Mouse (Mus musculus) cerebellum, postnatal 4 days (tissue): ENCODE measurements around the gene Slc25a27.

ENCODE experiments used
- DNase-seq, 2 experiments: peaks; one replicate each; pipeline ENCODE4 v3.0.0; 2022; ENCODE audit warnings: low spot score in 2 of 2, mixed read lengths in 1 of 2

Gene Slc25a27

DNA sequence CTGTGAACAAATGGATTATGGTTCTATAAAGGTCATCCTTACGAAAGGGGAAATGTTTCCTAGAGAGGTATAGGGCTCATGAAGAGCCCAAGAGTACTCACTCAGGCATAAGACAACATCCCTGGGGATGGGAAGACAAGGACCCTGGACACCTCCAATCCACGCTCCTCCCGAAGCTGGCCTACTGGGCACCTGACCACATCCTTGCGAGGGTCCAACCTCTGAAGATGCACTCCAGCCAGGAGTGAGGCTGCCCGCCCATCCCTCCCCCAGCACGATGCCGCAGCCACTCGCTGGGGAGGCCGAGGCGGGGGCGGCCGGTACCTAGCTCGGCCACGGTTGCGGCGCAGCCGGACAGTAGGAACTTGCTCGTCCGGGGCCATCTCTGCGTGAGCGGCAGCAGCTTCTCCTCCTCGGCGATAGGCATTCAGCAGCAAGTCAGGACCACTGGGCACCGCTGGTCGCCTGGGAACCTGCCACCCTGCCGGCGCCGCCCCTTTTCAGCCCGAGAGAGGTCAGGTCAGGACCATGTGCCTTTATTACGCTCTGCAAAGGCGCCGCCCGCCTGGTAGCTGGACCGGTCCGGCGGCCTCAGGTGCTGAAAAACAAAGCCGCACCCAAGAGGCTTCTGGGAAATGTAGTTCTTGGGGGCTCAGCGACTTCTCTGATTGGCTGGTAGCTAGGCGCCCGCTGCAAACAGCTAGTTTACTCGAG lies at the start of gene Slc25a27:
Gene Slc25a27, minus strand, starts transcription at position 639 of the 714 bp plus-strand sequence.
- peak; percentile 47 to 80 for DNase-seq

DNA sequence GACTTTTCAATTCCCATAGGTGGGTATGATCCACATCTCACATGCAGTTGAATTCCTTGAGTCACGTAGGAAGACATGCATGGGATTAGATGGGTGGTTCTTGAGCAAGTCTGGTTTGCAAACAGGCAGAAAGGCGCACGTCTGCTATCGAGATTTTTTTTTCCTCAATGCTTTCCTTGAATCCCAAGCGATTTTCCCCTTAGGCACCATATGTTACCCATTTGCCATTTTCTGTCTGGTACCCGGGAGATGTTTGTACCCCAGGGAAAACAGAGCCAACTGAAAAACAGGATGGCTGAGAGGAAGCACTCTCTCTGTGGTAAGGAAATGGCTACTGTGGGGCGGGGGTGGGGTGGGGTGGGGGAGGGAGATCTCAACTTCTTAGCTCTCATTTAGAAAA lies 49.6 kb upstream of the Slc25a27 start:
- DNase-seq, result no peak

- DNase-seq, result no peak
These were observed 47.2 kb upstream of the Slc25a27 start for GRCm38 (mm10) chr17:43714191-43714590.

DNA sequence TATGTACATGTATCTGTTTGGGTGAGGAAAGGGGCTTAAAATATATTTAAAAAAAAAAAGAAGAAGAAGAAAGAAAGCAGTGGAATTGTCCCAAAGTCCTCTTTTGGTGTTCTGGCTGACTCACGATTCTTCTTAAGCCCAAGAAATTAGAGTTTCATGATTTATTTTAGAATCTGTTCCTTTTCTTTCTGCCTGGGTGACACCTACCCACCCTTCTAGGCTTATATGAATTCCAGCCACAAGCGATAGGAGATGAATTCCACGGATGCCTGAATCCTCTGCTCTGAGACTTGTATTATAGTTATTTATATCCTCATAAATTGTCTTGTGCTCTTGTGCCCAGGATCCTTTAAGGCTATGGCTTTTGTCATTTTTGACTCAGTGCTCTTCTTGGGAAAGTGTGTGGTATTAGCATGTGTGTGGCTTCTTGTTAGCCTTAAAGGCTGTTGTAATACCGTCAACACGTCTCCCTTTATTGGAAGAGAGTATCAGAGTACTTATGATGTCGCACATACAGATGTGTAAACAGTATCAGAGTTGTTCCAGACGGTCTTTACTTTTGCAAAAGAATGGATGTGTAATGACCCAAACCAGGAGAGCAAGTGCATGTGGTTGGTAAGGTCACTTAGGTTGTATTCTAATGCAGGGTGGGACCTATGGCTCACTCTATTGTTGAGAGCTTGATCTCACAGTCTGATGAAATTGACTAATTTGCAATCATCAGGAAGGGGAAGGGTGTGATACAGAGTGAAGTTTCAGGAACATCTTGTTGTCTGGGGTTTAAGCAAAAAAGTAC lies 44.7 kb upstream of the Slc25a27 start:
- DNase-seq, result no peak

- no peak for DNase-seq
These were observed 40.2 kb upstream of the Slc25a27 start for GRCm38 (mm10) chr17:43707254-43707653.

DNA sequence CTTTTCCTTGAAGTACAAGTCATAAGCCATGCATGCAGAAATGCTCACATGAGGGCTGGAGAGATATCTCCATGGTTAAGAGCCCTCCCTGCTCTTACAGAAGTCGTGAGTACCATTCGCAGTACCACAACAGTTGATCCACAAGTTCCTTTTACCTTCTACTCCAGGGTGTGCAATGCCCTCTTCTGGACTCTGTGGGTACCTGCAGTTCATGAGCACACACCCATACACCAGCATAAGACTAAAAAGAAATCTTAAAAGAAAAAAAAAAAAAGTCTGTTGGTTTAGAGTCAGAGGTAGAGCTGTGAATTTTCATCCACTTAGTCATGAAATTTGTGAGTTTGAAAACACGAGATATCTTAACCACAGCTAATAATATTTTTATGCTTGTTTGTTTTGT lies 39.7 kb upstream of the Slc25a27 start:
- DNase-seq, result no peak

- no peak for DNase-seq
These were observed 37.4 kb upstream of the Slc25a27 start for GRCm38 (mm10) chr17:43704216-43704930.

DNA sequence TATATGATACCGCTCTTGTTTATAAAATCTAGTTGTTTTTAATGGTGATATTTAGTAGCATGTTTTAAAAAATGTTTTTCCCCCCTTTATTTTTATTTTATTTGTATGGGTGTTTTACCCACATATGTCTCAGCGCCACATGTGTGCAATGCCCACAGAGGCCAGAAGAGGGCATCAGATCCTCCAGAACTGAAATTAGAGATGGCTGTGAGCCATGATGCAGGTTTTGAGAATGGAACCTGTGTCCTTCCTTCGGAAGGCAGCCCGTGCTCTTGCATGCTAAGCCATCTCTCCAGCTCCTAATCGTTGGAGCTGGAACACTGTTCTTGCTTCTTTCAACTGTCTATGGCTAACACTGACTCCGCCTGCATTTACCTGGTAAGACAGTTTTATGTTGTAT lies 34.0 kb upstream of the Slc25a27 start:
- peak; percentile 46 to 71 for DNase-seq

DNA sequence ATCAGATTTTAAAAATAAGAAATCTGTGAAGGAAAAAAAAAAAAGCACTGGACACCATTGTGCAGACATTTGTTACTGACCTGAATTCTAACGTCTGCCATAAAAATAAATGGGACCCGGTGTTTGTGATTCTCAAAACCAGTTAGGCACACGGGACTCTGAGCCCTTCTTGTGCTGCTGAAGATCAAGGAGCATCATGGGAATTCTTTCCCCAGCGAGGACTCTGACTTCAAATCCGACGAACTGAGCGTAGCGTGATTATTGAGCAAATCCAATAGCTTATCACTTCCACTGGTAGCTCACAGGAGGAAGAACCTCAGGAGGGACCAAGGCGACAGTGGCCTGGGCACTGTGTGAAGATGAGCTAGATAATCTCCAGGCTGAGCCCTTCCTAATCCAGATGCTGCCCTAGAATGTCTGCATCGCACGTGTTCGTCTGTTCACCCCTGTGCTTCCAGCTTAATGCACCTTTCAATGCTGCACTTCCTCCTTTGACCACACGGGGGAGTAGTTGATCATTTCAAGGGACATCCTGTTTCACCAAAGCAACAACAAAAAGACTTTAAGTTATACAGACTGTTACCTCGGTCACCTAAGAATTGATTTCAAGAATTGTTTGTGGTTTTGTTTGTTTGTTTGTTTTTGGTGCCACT lies 32.1 kb upstream of the Slc25a27 start:
- DNase-seq, result peak; percentile 83 to 85

DNA sequence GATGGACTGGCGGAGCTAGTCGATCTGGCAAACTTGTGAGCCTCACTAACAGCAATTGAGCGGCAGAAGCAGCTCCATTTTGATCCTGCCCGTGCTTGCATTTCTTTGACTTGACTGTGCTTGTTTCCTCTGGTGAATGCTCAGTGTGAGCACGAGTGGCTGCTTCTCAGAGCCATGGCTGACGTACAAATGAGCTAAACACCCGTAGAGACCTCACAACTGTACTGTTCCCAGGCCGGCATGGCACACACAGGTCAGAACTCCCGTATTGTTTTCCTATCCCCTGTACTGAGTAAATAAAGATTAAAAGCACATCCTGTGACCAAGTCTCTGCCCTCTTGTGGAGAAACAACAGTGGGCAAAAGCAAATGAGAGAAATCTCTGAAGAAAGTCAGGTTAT lies 22.6 kb upstream of the Slc25a27 start:
- DNase-seq, result no peak

GRCm38 (mm10) chr17:43684638-43685037 lies 17.6 kb upstream of the Slc25a27 start:
- DNase-seq, result no peak

- DNase-seq, result no peak
These were observed 17.1 kb upstream of the Slc25a27 start for GRCm38 (mm10) chr17:43684086-43684485.

DNA sequence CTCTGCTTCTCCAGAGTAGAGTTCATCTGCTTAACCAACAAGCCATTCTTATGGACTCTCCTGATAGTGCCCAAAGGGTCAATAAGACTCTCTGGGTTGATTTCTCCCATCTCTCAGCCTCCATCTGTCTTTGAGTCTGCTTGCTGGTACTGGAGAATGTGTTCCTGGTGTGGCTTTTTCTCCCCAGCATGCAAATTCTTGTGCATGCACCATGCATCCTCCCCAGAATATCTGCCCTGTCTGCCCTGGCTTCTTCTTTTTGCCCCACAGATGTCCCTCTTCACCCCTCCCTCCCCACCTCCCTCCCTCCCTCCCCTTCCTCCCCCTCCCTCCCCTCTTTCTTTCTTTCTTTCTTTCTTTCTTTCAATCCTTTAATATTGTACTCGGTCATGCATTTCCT lies 10.3 kb upstream of the Slc25a27 start:
- DNase-seq, result no peak

DNA sequence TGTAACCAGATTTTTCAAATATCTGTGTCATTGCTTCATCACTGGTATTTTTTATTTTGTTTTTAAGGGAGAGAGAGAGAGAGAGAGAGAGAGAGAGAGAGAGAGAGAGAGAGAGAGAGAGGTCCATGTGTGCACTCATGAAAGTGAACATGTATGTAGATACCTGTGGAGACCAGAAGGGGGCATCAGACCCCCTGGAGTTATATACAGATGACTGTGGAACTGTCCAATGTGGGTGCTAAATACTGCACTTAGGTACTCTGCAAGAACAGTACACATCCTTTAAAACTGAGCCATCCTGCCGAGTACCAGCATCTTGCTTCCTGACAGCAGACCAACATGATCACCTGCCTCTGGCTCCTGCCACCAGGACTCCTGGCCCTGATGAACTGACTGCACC lies 9.2 kb upstream of the Slc25a27 start:
- DNase-seq, result no peak

DNA sequence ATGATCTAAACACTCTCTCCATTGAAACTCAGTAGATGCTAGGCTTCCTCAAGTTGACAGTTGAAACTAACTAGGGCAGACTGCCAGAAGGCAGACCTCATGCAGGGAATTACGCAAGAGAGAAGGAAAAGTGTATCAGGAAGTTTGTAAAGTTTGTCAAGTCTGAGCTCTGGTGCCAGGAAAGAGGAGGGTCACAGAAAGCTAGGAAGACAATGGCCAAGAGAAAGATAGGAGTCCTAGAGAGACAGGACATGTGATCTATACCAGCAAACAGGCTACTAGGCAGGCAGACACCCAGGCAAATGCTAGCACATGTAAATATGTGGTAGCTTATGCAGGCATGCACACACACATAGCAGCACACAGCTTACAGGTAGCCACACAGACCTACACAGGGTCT lies 8.2 kb upstream of the Slc25a27 start:
- DNase-seq, result no peak

- no peak for DNase-seq
These were observed 4.9 kb upstream of the Slc25a27 start for GRCm38 (mm10) chr17:43671907-43672306.

DNA sequence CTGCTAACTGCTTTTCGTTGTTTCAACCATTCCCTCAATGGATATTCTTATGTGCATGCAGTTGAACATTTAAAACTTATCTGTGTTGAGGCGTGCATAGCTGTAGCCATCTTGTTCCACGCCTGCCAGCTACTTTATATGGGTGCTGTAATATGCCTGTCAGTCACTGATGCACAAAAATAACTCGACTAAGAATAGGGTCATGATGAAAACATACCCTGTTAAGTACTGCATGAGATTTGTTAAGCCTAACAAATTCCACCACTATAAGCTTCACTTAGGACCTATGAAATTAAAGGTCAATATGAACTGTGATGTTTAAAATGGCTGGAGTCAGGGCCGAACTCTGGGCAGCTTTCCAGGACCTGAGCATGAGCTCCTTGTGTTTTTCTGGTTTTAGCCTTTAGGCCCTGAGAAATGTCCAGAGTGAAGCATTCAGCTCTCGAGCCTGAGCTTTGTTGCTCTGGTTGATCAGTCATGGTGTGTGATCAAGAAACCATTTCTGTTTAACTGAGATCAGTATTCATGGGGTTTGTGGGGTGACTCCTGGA lies 2.2 kb upstream of the Slc25a27 start:
- no peak for DNase-seq

- no peak for DNase-seq
These were observed 353 bp upstream of the Slc25a27 start, which contains the start of gene Cyp39a1 for GRCm38 (mm10) chr17:43667290-43667843. TSS of gene Cyp39a1 (plus strand) at chr17:43667425.

GRCm38 (mm10) chr17:43651314-43652046 lies 15.5 kb downstream of the Slc25a27 start:
- no peak for DNase-seq

DNA sequence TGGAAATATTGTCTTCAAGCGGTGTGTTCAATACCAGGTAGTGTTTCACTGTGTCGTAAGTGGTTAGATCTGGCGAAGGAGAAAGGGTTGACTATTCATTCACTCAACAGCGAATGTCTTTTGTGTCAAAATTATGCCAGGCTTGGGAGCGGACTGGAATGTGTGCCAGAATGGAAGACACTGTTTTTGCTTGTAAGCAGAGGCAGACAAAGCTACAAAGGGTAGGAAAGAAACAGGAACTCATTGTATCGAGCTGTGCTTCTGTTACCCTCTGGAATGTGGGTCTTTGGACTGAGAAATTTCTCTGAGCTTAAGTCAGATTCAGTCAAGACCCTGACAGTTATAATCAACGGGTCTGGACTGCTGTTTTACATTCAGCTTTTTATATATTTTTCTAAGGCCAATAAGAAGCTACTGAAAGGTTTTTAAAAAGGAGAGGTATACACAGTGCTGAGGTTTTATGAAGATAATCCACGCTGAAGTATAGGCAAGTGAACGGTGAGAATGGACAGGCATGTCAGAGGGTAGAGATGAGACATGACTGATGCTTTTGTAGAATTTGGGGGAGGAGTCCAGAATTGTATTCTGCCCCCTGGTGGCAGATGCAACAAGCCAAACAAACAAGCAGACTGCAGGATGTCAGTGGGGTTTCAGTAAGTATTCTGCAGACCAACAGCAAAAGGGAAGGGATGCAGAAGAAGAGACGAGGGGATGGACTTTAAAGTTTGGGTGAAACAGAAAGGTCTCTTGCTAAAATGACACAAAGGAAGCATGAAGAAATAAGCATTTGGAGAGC lies 17.2 kb downstream of the Slc25a27 start:
- no peak for DNase-seq
